Mouse (Mus musculus) ovary, postnatal 10 days (tissue): ENCODE results near the gene Rps19bp1.

Source experiments
- DNase-seq: peaks from one replicate; pipeline ENCODE4 v3.0.0; 2022; ENCODE audit warnings: low spot score

Gene Rps19bp1

DNA sequence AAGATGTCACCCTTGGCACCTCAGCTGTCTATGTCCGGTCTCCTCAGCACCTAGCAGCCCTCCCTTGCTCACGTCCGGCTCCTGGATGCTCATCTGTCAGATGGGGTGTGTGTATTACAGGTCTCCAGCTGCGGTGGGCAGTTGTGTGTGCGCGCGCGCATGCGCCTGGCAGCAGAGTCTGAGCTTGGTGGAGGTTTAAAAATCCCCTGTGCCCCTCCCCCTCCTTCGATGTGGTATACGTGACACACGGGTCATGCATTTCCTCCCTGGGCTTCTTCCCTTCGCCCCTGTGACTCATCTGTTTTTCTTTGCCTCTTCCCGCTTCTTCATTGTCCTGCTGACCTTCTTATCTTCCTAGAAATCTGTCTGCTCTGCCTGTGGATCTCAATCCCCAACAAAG, 44.9 kb downstream of the Rps19bp1 start:
- DNase-seq: no peak

GRCm38 (mm10) chr15:80217476-80217875, 46.6 kb downstream of the Rps19bp1 start:
- DNase-seq: no peak

- DNase-seq: no peak
These were observed 47.7 kb downstream of the Rps19bp1 start for GRCm38 (mm10) chr15:80216480-80216820.

DNA sequence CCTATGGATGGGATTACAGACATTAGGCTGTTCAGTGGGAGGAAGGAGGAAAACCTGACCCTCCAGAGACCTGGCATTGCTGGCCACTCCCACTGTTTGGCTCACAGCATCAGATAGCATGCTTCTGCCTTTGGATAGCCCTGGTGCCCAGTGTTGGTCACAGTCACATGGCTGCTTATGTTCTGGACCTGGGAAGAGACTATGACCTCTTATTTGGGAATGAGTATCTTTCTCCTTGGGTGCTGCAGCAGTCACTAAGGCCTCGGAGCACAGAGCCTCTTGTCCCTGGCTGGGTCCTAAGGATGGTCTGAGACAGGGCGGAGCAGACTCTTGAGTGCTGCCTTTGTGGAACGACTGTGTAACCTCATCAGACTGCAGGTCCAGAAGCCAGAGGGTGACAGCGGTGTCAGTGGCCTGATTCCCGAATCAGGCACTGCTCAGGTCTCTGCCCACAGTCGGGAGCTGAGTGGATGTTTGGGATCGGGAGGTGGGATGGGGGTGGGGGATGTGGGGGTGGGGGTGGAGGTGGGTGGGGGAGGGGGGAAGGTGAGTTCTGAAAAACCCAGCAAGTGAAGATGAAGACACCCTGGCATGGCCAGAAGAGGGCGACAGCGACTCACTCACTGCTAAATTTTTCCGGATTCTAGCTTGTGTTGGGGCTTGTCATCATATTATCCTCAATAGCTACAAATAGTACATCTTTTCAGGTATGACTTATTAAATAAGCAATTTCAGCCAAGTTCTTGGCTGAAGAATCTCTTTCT, 48.2 kb downstream of the Rps19bp1 start:
- DNase-seq: no peak

GRCm38 (mm10) chr15:80213688-80214087, 50.4 kb downstream of the Rps19bp1 start:
- no peak for DNase-seq
